Mouse (Mus musculus): ENCODE measurements at regions not wholly inside any gene's neighbourhood (a gene's known extent, or its start where the extent isn't known, plus 50 kb on each side); places are given as distances from the start of the nearest gene placed in this dataset.

DNA sequence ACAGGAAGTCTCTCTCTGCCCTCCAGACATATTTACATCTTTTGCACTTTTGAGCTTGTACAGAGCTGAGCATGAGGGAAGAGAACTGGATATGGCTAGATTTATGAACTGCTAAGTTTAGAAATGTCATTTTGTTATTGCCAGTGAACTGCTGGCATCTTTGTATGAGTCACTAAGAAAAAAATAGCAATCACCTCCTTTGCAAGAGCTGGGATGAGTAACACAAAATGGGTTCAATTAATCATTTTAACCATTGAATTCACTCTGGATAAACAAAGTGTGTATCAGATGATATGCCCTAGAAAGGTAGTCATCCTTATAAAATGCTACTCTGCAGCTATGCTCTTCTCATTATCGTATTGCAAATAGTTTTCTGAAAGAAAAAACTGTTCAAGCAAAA lies 214.7 kb upstream of the Zfp352 start:
- Histone ChIP-seq H3K9me3 (no peaks in the 10 kb centered on the region), H3K4me2 (replicated peaks) (no peak overlapping the region), H3K27me3 (replicated peaks) (no peaks in the 10 kb centered on the region), H3K9ac (no peak overlapping the region), H3K4me1 (replicated peaks) (no peaks in the 10 kb centered on the region), H3K36me3 (no peaks in the 10 kb centered on the region), H3K27ac (no peak overlapping the region), H3K4me3 (replicated peaks) (no peak overlapping the region)
- 75% methylated on average over 1 of the region's 1 CpGs for WGBS
- ATAC-seq, result no peak

DNA sequence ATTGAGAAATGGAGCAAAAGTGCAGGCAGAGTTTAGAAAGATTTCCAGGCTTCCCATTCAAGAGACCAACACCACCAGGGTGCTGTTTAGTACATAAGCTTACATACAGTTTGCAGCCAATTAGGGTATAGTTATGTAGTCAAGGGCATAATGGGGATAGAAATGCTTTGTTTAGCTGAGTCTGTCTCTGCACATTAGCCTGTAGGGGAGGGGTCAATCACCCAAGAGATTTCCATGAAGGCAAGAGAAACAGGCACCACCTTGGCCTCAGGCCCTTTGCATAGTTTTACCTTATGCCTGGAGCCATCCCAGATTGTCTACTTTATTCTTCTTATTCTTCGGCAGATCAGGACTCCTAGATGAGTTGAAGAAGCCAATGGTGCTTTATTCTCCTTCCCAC lies 205.9 kb upstream of the Zfp352 start:
- WGBS, result 89% methylated on average over 1 of the region's 1 CpGs
- Histone ChIP-seq H3K4me1 (replicated peaks) (no peaks in the 10 kb centered on the region), H3K9ac (no peak overlapping the region), H3K9me3 (no peaks in the 10 kb centered on the region), H3K4me2 (replicated peaks) (no peak overlapping the region), H3K36me3 (no peaks in the 10 kb centered on the region), H3K27me3 (replicated peaks) (no peaks in the 10 kb centered on the region), H3K27ac (no peak overlapping the region), H3K4me3 (replicated peaks) (no peak overlapping the region)
- no peak for ATAC-seq

GRCm38 (mm10) chr4:90014203-90014602 lies 204.4 kb upstream of the Zfp352 start:
- H3K4me2 ChIP-seq (replicated peaks), result no peak overlapping the region
- H3K4me1 ChIP-seq (replicated peaks), result no peaks in the 10 kb centered on the region
- H3K9ac ChIP-seq, result no peak overlapping the region
- no peaks in the 10 kb centered on the region for H3K36me3 ChIP-seq
- H3K9me3 ChIP-seq, result no peaks in the 10 kb centered on the region
- no peak overlapping the region for H3K27ac ChIP-seq
- H3K27me3 ChIP-seq (replicated peaks), result no peaks in the 10 kb centered on the region
- no peak for ATAC-seq
- no peak overlapping the region for H3K4me3 ChIP-seq (replicated peaks)
